Mouse (Mus musculus) splenic B cell, adult 2 months (primary cell): ENCODE data around the gene Rdh7.
"Not testable (repeated sequence)": the region's sequence is repeated elsewhere in the genome, so short reads cannot be mapped to it uniquely, and the experiment has no call there.

ENCODE experiments used
- DNase-seq: peaks from one replicate; pipeline ENCODE4 v3.0.0-alpha.2; 2011; ENCODE audit warnings: low read depth, low spot score
- H3K27me3 ChIP-seq: 2 replicates; pipeline ENCODE4 v1.6.1; 2012; ENCODE audit warnings: mild to moderate bottlenecking, low read length, moderate library complexity, mixed read lengths; ENCODE audit not compliant: control insufficient read depth, poor library complexity, insufficient read depth, severe bottlenecking
- H3K36me3 ChIP-seq: 2 replicates; pipeline ENCODE4 v1.6.1; 2012; ENCODE audit warnings: mild to moderate bottlenecking, low read length, moderate library complexity, mixed read lengths; ENCODE audit not compliant: control insufficient read depth, poor library complexity, insufficient read depth, severe bottlenecking

Rdh7 gene

GRCm38 (mm10) chr10:127904718-127905446, 16.3 kb upstream of the Rdh7 start:
- Histone ChIP-seq H3K27me3 (no peaks in the 10 kb centered on the region; the same call in 1 of the 2 replicates), H3K36me3 (no peaks in the 10 kb centered on the region)
- DNase-seq: no peak

- DNase-seq: no peak
- Histone ChIP-seq H3K36me3 (no peaks in the 10 kb centered on the region), H3K27me3 (no peaks in the 10 kb centered on the region; the same call in 1 of the 2 replicates)
Observed at GRCm38 (mm10) chr10:127903116-127903515, 14.5 kb upstream of the Rdh7 start.

GRCm38 (mm10) chr10:127901751-127902150, 13.1 kb upstream of the Rdh7 start:
- Histone ChIP-seq H3K36me3 (no peaks in the 10 kb centered on the region), H3K27me3 (no peaks in the 10 kb centered on the region; the same call in 1 of the 2 replicates)
- no peak for DNase-seq

GRCm38 (mm10) chr10:127899783-127900182, 11.2 kb upstream of the Rdh7 start:
- Histone ChIP-seq H3K27me3 (no peaks in the 10 kb centered on the region; the same call in 1 of the 2 replicates), H3K36me3 (no peaks in the 10 kb centered on the region)
- DNase-seq: no peak

GRCm38 (mm10) chr10:127898218-127898617, 9.6 kb upstream of the Rdh7 start, which contains the start of gene Sdr9c7:
Gene Sdr9c7 (plus strand): TSS chr10:127898518.
- Histone ChIP-seq H3K27me3 (no peaks in the 10 kb centered on the region; the same call in 1 of the 2 replicates), H3K36me3 (no peaks in the 10 kb centered on the region)
- DNase-seq: no peak

GRCm38 (mm10) chr10:127897506-127897905, 8.9 kb upstream of the Rdh7 start:
- H3K36me3 ChIP-seq: no peaks in the 10 kb centered on the region
- no peaks in the 10 kb centered on the region; the same call in 1 of the 2 replicates for H3K27me3 ChIP-seq
- DNase-seq: no peak

- Histone ChIP-seq H3K27me3 (no peaks in the 10 kb centered on the region), H3K36me3 (no peaks in the 10 kb centered on the region)
- no peak for DNase-seq
Observed at GRCm38 (mm10) chr10:127896705-127897104, 8.1 kb upstream of the Rdh7 start.

GRCm38 (mm10) chr10:127893163-127894022, 4.8 kb upstream of the Rdh7 start:
- DNase-seq, H3K36me3 ChIP-seq: not testable (repeated sequence)

GRCm38 (mm10) chr10:127891481-127891880, 2.9 kb upstream of the Rdh7 start:
- H3K27me3 ChIP-seq: no peaks in the 10 kb centered on the region
- H3K36me3 ChIP-seq: no peaks in the 10 kb centered on the region
- DNase-seq: no peak

More at GRCm38 (mm10) chr10:127893163-127894022, 4.8 kb upstream of the Rdh7 start:
- not testable (repeated sequence) for H3K27me3 ChIP-seq

GRCm38 (mm10) chr10:127886971-127887370, 1.6 kb downstream of the Rdh7 start:
- Histone ChIP-seq H3K36me3 (no peaks in the 10 kb centered on the region), H3K27me3 (no peaks in the 10 kb centered on the region)
- DNase-seq: no peak

GRCm38 (mm10) chr10:127886551-127886950, 2.1 kb downstream of the Rdh7 start:
- Histone ChIP-seq H3K27me3 (no peaks in the 10 kb centered on the region), H3K36me3 (no peaks in the 10 kb centered on the region)
- no peak for DNase-seq

- no peaks in the 10 kb centered on the region for H3K27me3 ChIP-seq
- no peaks in the 10 kb centered on the region for H3K36me3 ChIP-seq
- DNase-seq: no peak
Observed at GRCm38 (mm10) chr10:127881041-127881440, 7.6 kb downstream of the Rdh7 start.

GRCm38 (mm10) chr10:127879155-127879688, 9.4 kb downstream of the Rdh7 start:
- Histone ChIP-seq H3K27me3 (no peaks in the 10 kb centered on the region), H3K36me3 (no peaks in the 10 kb centered on the region)
- DNase-seq: no peak

GRCm38 (mm10) chr10:127878262-127879057, 10.2 kb downstream of the Rdh7 start:
- DNase-seq: no peak
- Histone ChIP-seq H3K27me3 (no peaks in the 10 kb centered on the region), H3K36me3 (no peaks in the 10 kb centered on the region)
